Mouse (Mus musculus): ENCODE measurements around the gene Tbxas1. TPM values are rescaled to one million over a fixed set of nuclear protein-coding genes. Genes with fewer than 3 reads are reported as not detected.

The Tbxas1 gene
- polyA plus RNA-seq, 1 experiment from 2014 or later: 1.4 TPM

- DNase-seq (ENCODE audit: low spot score): no peak
- Histone ChIP-seq H3K4me1 (peaks cover 67% of the 10 kb centered on the region), H3K36me3 (peaks cover 5% of the 10 kb centered on the region; the same call in 1 of the 2 replicates), H3K27ac (peak overlapping the region; percentile 3; the same call in 1 of the 2 replicates), H3K27me3 (ENCODE audit: insufficient read depth, poor library complexity, severe bottlenecking) (no peaks in the 10 kb centered on the region), H3K9me3 (no peaks in the 10 kb centered on the region), H3K4me3 (no peak overlapping the region)
- 80% methylated on average over 3 of the region's 3 CpGs for WGBS
Observed at GRCm38 (mm10) chr6:38841551-38841950, 33.7 kb upstream of the Tbxas1 start.

- H3K27me3 ChIP-seq (ENCODE audit: insufficient read depth, poor library complexity, severe bottlenecking): no peaks in the 10 kb centered on the region
- H3K36me3 ChIP-seq: no peaks in the 10 kb centered on the region
- DNase-seq (ENCODE audit: low spot score): no peak
- 50% methylated on average over 1 of the region's 1 CpGs for WGBS
- no peak overlapping the region for H3K4me3 ChIP-seq
- H3K9me3 ChIP-seq: no peaks in the 10 kb centered on the region
- no peak overlapping the region for H3K27ac ChIP-seq
- peaks cover 73% of the 10 kb centered on the region for H3K4me1 ChIP-seq
Observed at GRCm38 (mm10) chr6:38845117-38845516, 30.1 kb upstream of the Tbxas1 start.

DNA sequence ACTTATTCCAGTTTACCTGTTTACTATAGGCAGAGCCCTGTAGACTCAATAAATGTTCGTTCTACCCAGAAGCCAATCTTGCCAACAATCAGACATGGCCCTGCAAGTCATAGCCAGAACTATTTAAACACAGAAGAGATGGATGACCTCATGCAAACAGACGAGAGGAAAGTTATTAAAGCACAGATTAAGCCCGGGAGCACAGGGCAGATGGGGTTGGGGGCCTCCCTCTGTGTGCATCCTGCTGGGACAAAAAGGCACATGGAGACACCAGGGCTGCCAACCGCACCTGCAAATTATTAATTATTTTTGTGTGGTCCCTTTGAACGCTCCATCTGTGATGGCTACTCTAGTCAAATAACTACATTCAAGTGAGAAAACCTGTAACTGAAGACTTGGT, 29.3 kb upstream of the Tbxas1 start:
- Histone ChIP-seq H3K9me3 (no peaks in the 10 kb centered on the region), H3K27me3 (ENCODE audit: insufficient read depth, poor library complexity, severe bottlenecking) (no peaks in the 10 kb centered on the region), H3K4me3 (no peak overlapping the region), H3K27ac (no peak overlapping the region), H3K4me1 (peaks cover 70% of the 10 kb centered on the region), H3K36me3 (no peaks in the 10 kb centered on the region)
- DNase-seq (ENCODE audit: low spot score): no peak
- 79% methylated on average over 5 of the region's 5 CpGs for WGBS

- peaks cover 67% of the 10 kb centered on the region for H3K4me1 ChIP-seq
- no peak for DNase-seq (ENCODE audit: low spot score)
- 80% methylated on average over 6 of the region's 6 CpGs for WGBS
Observed at GRCm38 (mm10) chr6:38846330-38847195, 28.6 kb upstream of the Tbxas1 start.

DNA sequence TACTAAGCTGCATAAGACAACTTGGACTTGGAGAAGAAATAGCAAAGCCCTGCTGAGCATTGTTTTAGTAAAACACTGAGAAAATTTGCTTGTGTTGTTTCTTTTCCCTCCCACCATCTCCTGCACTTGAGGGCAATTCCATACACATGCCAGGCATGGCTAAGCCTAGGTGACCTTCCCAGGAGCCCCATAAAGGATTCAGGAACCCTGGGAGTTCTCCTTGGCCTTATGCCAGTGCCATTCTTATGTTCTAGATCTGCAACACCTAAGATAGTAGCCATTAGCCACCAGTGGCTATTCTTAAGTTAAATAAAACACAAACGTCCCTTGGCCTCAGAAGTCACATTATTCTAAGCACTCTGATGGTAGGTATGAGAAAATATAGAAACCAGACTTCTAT, 27.8 kb upstream of the Tbxas1 start:
- peaks cover 72% of the 10 kb centered on the region for H3K4me1 ChIP-seq
- no peaks in the 10 kb centered on the region for H3K9me3 ChIP-seq
- DNase-seq (ENCODE audit: low spot score): no peak
- H3K27ac ChIP-seq: 0 out of 2 replicates have a peak overlapping the region, but pooled peaks have one; percentile 32
- H3K4me3 ChIP-seq: no peak overlapping the region
- no peaks in the 10 kb centered on the region for H3K36me3 ChIP-seq
- WGBS: 44% methylated on average over 1 of the region's 1 CpGs
- no peaks in the 10 kb centered on the region for H3K27me3 ChIP-seq (ENCODE audit: insufficient read depth, poor library complexity, severe bottlenecking)

More at GRCm38 (mm10) chr6:38846330-38847195, 28.6 kb upstream of the Tbxas1 start:
- H3K4me3 ChIP-seq: no peak overlapping the region
- H3K27me3 ChIP-seq (ENCODE audit: insufficient read depth, poor library complexity, severe bottlenecking): no peaks in the 10 kb centered on the region
- H3K9me3 ChIP-seq: no peaks in the 10 kb centered on the region
- no peak overlapping the region for H3K27ac ChIP-seq
- H3K36me3 ChIP-seq: no peaks in the 10 kb centered on the region

- Histone ChIP-seq H3K27ac (peak overlapping the region; percentile 44; the same call in 1 of the 2 replicates), H3K27me3 (ENCODE audit: insufficient read depth, poor library complexity, severe bottlenecking) (no peaks in the 10 kb centered on the region), H3K9me3 (no peaks in the 10 kb centered on the region), H3K4me1 (peaks cover 74% of the 10 kb centered on the region), H3K4me3 (no peak overlapping the region), H3K36me3 (no peaks in the 10 kb centered on the region)
- 86% methylated on average over 3 of the region's 3 CpGs for WGBS
- DNase-seq (ENCODE audit: low spot score): no peak
Observed at GRCm38 (mm10) chr6:38847958-38848910, 27.0 kb upstream of the Tbxas1 start.

DNA sequence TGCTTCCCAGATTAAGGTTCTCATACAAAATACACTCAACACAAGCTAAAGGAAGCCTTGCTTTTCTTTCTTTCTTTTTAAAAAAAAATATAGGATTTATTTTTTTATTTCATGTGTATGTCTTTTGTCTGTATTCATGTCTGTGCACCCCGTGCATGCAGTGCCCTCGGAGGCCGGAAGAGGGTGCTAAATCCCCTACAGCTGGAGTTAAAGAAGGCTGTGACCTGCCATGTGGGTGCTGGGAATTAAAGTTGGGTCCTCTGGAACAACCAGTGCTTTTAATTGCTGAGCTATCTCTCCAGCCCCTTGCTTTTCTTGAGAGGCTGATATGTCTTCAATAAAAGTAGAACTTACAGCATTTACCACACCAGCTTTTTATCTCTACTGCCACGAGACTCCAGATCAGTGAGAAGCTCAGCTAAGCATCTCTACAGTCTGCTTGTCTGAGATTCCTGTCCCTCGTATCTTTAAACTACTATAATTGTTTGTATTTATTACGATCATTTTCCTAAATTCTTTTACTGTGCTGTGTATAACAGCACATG, 24.4 kb upstream of the Tbxas1 start:
- Histone ChIP-seq H3K4me1 (peaks cover 76% of the 10 kb centered on the region), H3K9me3 (no peaks in the 10 kb centered on the region)

DNA sequence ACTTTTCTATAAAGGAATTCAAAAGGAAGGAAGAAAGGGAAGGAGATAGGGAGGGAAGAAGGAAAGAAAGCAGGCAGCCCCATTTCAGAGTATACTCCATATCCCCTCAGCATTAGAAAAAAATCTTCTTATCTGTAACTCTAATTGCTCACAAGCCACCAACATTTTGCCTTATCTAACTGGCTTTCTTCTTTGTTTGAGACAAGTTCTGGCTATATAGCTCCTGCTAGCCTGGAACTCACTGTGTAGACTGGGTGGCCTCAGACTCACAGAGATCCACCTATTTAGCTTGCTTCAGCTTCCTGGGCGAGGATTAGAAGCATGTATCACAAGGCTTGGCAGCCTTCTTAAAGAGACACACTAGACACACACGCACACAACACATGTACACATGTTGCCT, 23.5 kb upstream of the Tbxas1 start:
- H3K27ac ChIP-seq: no peak overlapping the region
- H3K4me1 ChIP-seq: peaks cover 70% of the 10 kb centered on the region
- H3K4me3 ChIP-seq: no peak overlapping the region
- no peaks in the 10 kb centered on the region for H3K27me3 ChIP-seq (ENCODE audit: insufficient read depth, poor library complexity, severe bottlenecking)
- WGBS: 78% methylated on average over 2 of the region's 2 CpGs
- no peaks in the 10 kb centered on the region for H3K9me3 ChIP-seq
- no peaks in the 10 kb centered on the region for H3K36me3 ChIP-seq
- no peak for DNase-seq (ENCODE audit: low spot score)

More for the DNA sequence above, 24.4 kb upstream of the Tbxas1 start:
- Histone ChIP-seq H3K27ac (no peak overlapping the region), H3K4me3 (no peak overlapping the region), H3K27me3 (ENCODE audit: insufficient read depth, poor library complexity, severe bottlenecking) (no peaks in the 10 kb centered on the region), H3K36me3 (no peaks in the 10 kb centered on the region)
- no peak for DNase-seq (ENCODE audit: low spot score)
- WGBS: 89% methylated on average over 6 of the region's 6 CpGs

DNA sequence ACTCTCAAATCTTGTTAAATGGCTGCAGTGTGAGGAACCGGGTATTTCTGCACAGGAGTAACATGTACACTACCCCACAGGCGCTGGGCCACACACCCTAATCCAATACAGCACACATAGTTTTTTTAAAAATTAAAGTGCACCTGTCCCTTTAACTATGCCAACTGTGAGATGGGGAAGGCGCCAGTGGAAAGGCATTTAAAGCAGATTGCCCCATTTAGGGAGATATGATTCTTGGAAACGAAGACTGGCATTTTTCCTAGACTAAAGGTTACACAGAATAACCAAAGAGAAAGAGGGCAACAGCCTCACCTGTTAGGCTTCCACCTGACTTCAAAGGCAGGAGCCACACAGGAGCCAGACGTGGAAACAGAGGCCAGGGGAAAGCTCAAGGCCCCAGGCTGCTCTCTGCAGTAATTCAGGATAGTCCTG, 21.6 kb upstream of the Tbxas1 start:
- Histone ChIP-seq H3K9me3 (no peaks in the 10 kb centered on the region), H3K36me3 (no peaks in the 10 kb centered on the region), H3K27me3 (ENCODE audit: insufficient read depth, poor library complexity, severe bottlenecking) (no peaks in the 10 kb centered on the region), H3K27ac (no peak overlapping the region), H3K4me3 (no peak overlapping the region), H3K4me1 (peaks cover 52% of the 10 kb centered on the region)
- no peak for DNase-seq (ENCODE audit: low spot score)
- WGBS: 74% methylated on average over 5 of the region's 5 CpGs

GRCm38 (mm10) chr6:38859819-38860218, 15.4 kb upstream of the Tbxas1 start:
- H3K27me3 ChIP-seq (ENCODE audit: insufficient read depth, poor library complexity, severe bottlenecking): no peaks in the 10 kb centered on the region
- 100% methylated on average over 1 of the region's 1 CpGs for WGBS
- no peaks in the 10 kb centered on the region for H3K36me3 ChIP-seq

GRCm38 (mm10) chr6:38860301-38860700, 14.9 kb upstream of the Tbxas1 start:
- Histone ChIP-seq H3K36me3 (no peaks in the 10 kb centered on the region), H3K27me3 (ENCODE audit: insufficient read depth, poor library complexity, severe bottlenecking) (no peaks in the 10 kb centered on the region), H3K4me3 (no peak overlapping the region), H3K9me3 (no peaks in the 10 kb centered on the region), H3K27ac (no peak overlapping the region), H3K4me1 (peaks cover 37% of the 10 kb centered on the region)
- WGBS: 74% methylated on average over 2 of the region's 2 CpGs
- DNase-seq (ENCODE audit: low spot score): no peak

More at GRCm38 (mm10) chr6:38859819-38860218, 15.4 kb upstream of the Tbxas1 start:
- Histone ChIP-seq H3K4me3 (no peak overlapping the region), H3K27ac (no peak overlapping the region), H3K9me3 (no peaks in the 10 kb centered on the region), H3K4me1 (peaks cover 32% of the 10 kb centered on the region)
- DNase-seq (ENCODE audit: low spot score): peak; percentile 66

GRCm38 (mm10) chr6:38863595-38863994, 11.6 kb upstream of the Tbxas1 start:
- H3K36me3 ChIP-seq: no peaks in the 10 kb centered on the region
- peaks cover 52% of the 10 kb centered on the region for H3K4me1 ChIP-seq
- no peak overlapping the region for H3K27ac ChIP-seq
- no peaks in the 10 kb centered on the region for H3K9me3 ChIP-seq
- no peak overlapping the region for H3K4me3 ChIP-seq
- DNase-seq (ENCODE audit: low spot score): no peak
- H3K27me3 ChIP-seq (ENCODE audit: insufficient read depth, poor library complexity, severe bottlenecking): no peaks in the 10 kb centered on the region
- 29% methylated on average over 3 of the region's 3 CpGs for WGBS

Data from heart, embryonic 10.5 days (tissue).